Mouse (Mus musculus) adrenal gland, adult 2 months (tissue): ENCODE measurements around the gene Olfr768. TPM values are rescaled to one million over a fixed set of nuclear protein-coding genes. Genes with fewer than 3 reads are reported as not detected.
A peak's percentile ranks its signal among the peaks of the same experiment; 100 is the strongest.
"Not testable (repeated sequence)": the region's sequence is repeated elsewhere in the genome, so short reads cannot be mapped to it uniquely, and the experiment has no call there.

Experiments
- DNase-seq: peaks from one replicate; pipeline ENCODE4 v3.0.0; 2021
- long read RNA-seq: library from polyadenylated mRNA; stranded (forward); transcript quantifications from one replicate; pipeline ENCODE4 v2.0.0, GENCODE M21; 2021
- polyA plus RNA-seq: library from polyadenylated mRNA; depleted of rRNA; stranded (reverse); fragments of >200 nt; gene quantifications from 2 replicates; pipeline ENCODE4 v1.2.3, GENCODE M21; 2012; rRNA removed
- total RNA-seq, 2 experiments: library from RNA; stranded (reverse); gene quantifications; 2 replicates each; pipeline ENCODE4 v1.2.3; 2021

Olfr768 gene
- total RNA-seq (not detected), polyA plus RNA-seq (not detected in 2 replicates)
- long read RNA-seq = 0 reads

GRCm38 (mm10) chr10:129099275-129099674 lies at the start of gene Olfr768:
Gene Olfr768 (minus strand): TSS chr10:129099375.
- no peak for DNase-seq

- no peak for DNase-seq
Measured at GRCm38 (mm10) chr10:129138898-129139297, 39.7 kb upstream of the Olfr768 start, which contains the start of gene Olfr770. Gene Olfr770 (minus strand): TSS chr10:129138998.

GRCm38 (mm10) chr10:129117761-129118160 lies 18.6 kb upstream of the Olfr768 start, which contains the start of gene Olfr769:
Gene Olfr769 (minus strand): TSS chr10:129117861.
- DNase-seq = peak; percentile 30

GRCm38 (mm10) chr10:129115146-129115545 lies 16.0 kb upstream of the Olfr768 start:
- no peak for DNase-seq

- DNase-seq = no peak
Measured at GRCm38 (mm10) chr10:129101231-129101630, 2.1 kb upstream of the Olfr768 start.

- not testable (repeated sequence) for DNase-seq
Measured at GRCm38 (mm10) chr10:129082810-129083209, 16.4 kb downstream of the Olfr768 start, which contains the start of gene Olfr767. Gene Olfr767 (minus strand): TSS chr10:129082910.

- no peak for DNase-seq
Measured at GRCm38 (mm10) chr10:129068877-129069276, 30.3 kb downstream of the Olfr768 start, which contains the start of gene Olfr766-ps1. Gene Olfr766-ps1 (minus strand): TSS chr10:129068977.

- not testable (repeated sequence) for DNase-seq
Measured at GRCm38 (mm10) chr10:129049898-129050297, 49.3 kb downstream of the Olfr768 start, which contains the start of gene Olfr765. Gene Olfr765 (minus strand): TSS chr10:129049998.

Other genes starting within 250 kb of the Olfr768 start
- 1 to 10 TPM; 1.8 to 2.3 TPM for gene Gdf11, start 207.7 kb downstream of the Olfr768 start, total RNA-seq
- gene Gdf11, start 207.7 kb downstream of the Olfr768 start, polyA plus RNA-seq = 0.55 and 0.99 TPM in 2 replicates
- gene Cd63, start 198.4 kb downstream of the Olfr768 start, total RNA-seq = 100 to 1,000 TPM; 279 to 433 TPM
- 38.2 and 44.2 TPM in 2 replicates for gene Cd63, start 198.4 kb downstream of the Olfr768 start, polyA plus RNA-seq
- 10 to 100 TPM; 11.2 to 15.9 TPM for gene Rdh5, start 176.5 kb downstream of the Olfr768 start, total RNA-seq
- gene Rdh5, start 176.5 kb downstream of the Olfr768 start, polyA plus RNA-seq = 24.3 and 29.3 TPM in 2 replicates
- 100 to 1,000 TPM; 174 to 223 TPM for gene Bloc1s1, start 175.3 kb downstream of the Olfr768 start, total RNA-seq
- 99.2 and 115 TPM in 2 replicates for gene Bloc1s1, start 175.3 kb downstream of the Olfr768 start, polyA plus RNA-seq
- gene Itga7, start 165.6 kb downstream of the Olfr768 start, total RNA-seq = 10 to 100 TPM in 1 of 2 experiments, 1 to 10 TPM in 1; 8.4 to 25.6 TPM
- gene Itga7, start 165.6 kb downstream of the Olfr768 start, polyA plus RNA-seq = 19.6 and 32.5 TPM in 2 replicates
- gene Mettl7b, start 138.4 kb downstream of the Olfr768 start, total RNA-seq = 1 to 10 TPM in 1 of 2 experiments, under 1 TPM in 1; 0.79 to 3.5 TPM
- gene Mettl7b, start 138.4 kb downstream of the Olfr768 start, polyA plus RNA-seq = 0.52 and 0.97 TPM in 2 replicates
- not detected for gene Olfr9, start 109.9 kb downstream of the Olfr768 start, total RNA-seq
- gene Olfr9, start 109.9 kb downstream of the Olfr768 start, polyA plus RNA-seq = not detected in 2 replicates
- not detected for gene Olfr763, start 88.6 kb downstream of the Olfr768 start, total RNA-seq
- gene Olfr763, start 88.6 kb downstream of the Olfr768 start, polyA plus RNA-seq = not detected in 2 replicates
- gene Olfr764-ps1, start 59.5 kb downstream of the Olfr768 start, total RNA-seq = not detected
- gene Olfr764-ps1, start 59.5 kb downstream of the Olfr768 start, polyA plus RNA-seq = not detected in 2 replicates
- gene Olfr765, start 49.4 kb downstream of the Olfr768 start, total RNA-seq = not detected
- gene Olfr765, start 49.4 kb downstream of the Olfr768 start, polyA plus RNA-seq = not detected in 2 replicates
- not detected for gene Olfr766-ps1, start 30.4 kb downstream of the Olfr768 start, total RNA-seq
- not detected in 2 replicates for gene Olfr766-ps1, start 30.4 kb downstream of the Olfr768 start, polyA plus RNA-seq
- gene Olfr767, start 16.5 kb downstream of the Olfr768 start, total RNA-seq = not detected
- gene Olfr767, start 16.5 kb downstream of the Olfr768 start, polyA plus RNA-seq = not detected in 2 replicates
- gene Olfr769, start 18.5 kb upstream of the Olfr768 start, total RNA-seq = not detected
- not detected in 2 replicates for gene Olfr769, start 18.5 kb upstream of the Olfr768 start, polyA plus RNA-seq
- gene Olfr770, start 39.6 kb upstream of the Olfr768 start, total RNA-seq = not detected
- not detected in 2 replicates for gene Olfr770, start 39.6 kb upstream of the Olfr768 start, polyA plus RNA-seq
- gene Olfr771, start 65.4 kb upstream of the Olfr768 start, total RNA-seq = not detected
- gene Olfr771, start 65.4 kb upstream of the Olfr768 start, polyA plus RNA-seq = not detected in 2 replicates
- gene Olfr772, start 78.5 kb upstream of the Olfr768 start, total RNA-seq = not detected
- gene Olfr772, start 78.5 kb upstream of the Olfr768 start, polyA plus RNA-seq = not detected in 2 replicates
- not detected for gene Olfr773, start 88.0 kb upstream of the Olfr768 start, total RNA-seq
- gene Olfr773, start 88.0 kb upstream of the Olfr768 start, polyA plus RNA-seq = not detected in 2 replicates
- not detected for gene Olfr774, start 136.8 kb upstream of the Olfr768 start, total RNA-seq
- gene Olfr774, start 136.8 kb upstream of the Olfr768 start, polyA plus RNA-seq = not detected in 2 replicates
- not detected for gene Olfr775, start 149.0 kb upstream of the Olfr768 start, total RNA-seq
- not detected in 2 replicates for gene Olfr775, start 149.0 kb upstream of the Olfr768 start, polyA plus RNA-seq
- not detected for gene Olfr776, start 159.8 kb upstream of the Olfr768 start, total RNA-seq
- gene Olfr776, start 159.8 kb upstream of the Olfr768 start, polyA plus RNA-seq = not detected in 2 replicates
- not detected for gene Olfr777, start 172.1 kb upstream of the Olfr768 start, total RNA-seq
- gene Olfr777, start 172.1 kb upstream of the Olfr768 start, polyA plus RNA-seq = not detected in 2 replicates
- gene Olfr780, start 218.7 kb upstream of the Olfr768 start, total RNA-seq = not detected
- gene Olfr780, start 218.7 kb upstream of the Olfr768 start, polyA plus RNA-seq = not detected in 2 replicates
- gene Olfr781, start 229.5 kb upstream of the Olfr768 start, total RNA-seq = not detected
- not detected in 2 replicates for gene Olfr781, start 229.5 kb upstream of the Olfr768 start, polyA plus RNA-seq
- gene Olfr782, start 249.5 kb upstream of the Olfr768 start, total RNA-seq = not detected
- not detected in 2 replicates for gene Olfr782, start 249.5 kb upstream of the Olfr768 start, polyA plus RNA-seq